Mouse (Mus musculus): ENCODE data around the gene D630039A03Rik. TPM values are rescaled to one million over a fixed set of nuclear protein-coding genes. Genes with fewer than 3 reads are reported as not detected.

D630039A03Rik gene
- polyA plus RNA-seq, 1 experiment from 2014 or later: 1.7 TPM

GRCm38 (mm10) chr4:57884511-57884910 is 31.6 kb downstream of the D630039A03Rik start:
- no peaks in the 10 kb centered on the region for H3K27me3 ChIP-seq (ENCODE audit: insufficient read depth, low read length)
- no peak overlapping the region for H3K4me3 ChIP-seq (ENCODE audit: low read length)
- H3K4me1 ChIP-seq (ENCODE audit: insufficient read depth, low read length): peaks cover 18% of the 10 kb centered on the region
- no peaks in the 10 kb centered on the region for H3K9me3 ChIP-seq (ENCODE audit: low read length)
- WGBS: 77% methylated on average over 3 of the region's 3 CpGs
- no peak overlapping the region for H3K4me2 ChIP-seq (replicated peaks; ENCODE audit: low read depth, low read length)
- ATAC-seq (ENCODE audit: low FRiP score, low TSS enrichment): no peak
- no peak overlapping the region for H3K9ac ChIP-seq (replicated peaks; ENCODE audit: low read length)
- H3K36me3 ChIP-seq (ENCODE audit: insufficient read depth, low read length): no peaks in the 10 kb centered on the region
- no peak overlapping the region for H3K27ac ChIP-seq (ENCODE audit: low read length)

DNA sequence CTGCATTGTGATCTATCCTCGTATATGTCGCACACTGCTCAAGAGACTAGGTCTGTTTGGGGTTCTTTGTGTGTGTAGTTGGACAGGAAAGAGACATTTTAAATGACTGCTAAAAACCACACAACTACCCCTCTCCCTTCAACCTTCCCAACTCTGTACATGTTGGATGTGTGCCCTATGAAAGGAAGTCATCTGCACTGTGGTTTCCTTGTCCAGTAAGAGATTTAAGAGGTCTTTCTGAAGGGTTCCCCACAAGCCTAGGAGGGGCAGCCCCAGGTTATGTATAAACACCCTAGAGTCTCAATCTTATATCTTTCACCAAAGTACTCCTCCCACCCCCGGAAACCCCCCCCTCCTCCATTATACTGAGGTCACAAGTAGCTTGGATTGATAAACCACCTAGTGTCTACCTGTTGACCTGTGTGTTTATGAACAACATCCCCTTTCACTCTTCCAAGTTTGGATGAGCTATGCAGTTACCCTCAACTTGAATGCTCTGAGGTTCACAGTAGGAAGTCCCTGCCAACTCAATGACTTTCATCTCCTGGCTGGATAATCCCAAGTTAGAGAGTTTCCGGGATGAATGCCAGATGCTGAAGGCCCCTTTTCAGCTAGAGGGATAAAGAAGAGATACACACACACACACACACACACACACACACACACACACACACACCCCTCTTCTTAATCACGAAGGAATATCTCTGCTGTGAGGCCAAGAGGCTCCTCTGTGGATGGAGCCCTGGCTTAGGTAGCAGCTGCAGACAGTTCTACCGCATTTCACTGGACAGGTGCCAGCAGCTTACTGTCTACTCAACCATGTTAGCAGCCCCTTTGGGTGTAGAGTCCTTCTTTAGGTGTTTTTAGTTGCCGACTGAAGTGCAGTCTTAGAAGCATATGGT is 32.3 kb downstream of the D630039A03Rik start:
- Histone ChIP-seq H3K4me2 (replicated peaks; ENCODE audit: low read depth, low read length) (no peak overlapping the region), H3K9me3 (ENCODE audit: low read length) (no peaks in the 10 kb centered on the region), H3K36me3 (ENCODE audit: insufficient read depth, low read length) (no peaks in the 10 kb centered on the region), H3K4me1 (ENCODE audit: insufficient read depth, low read length) (peaks cover 18% of the 10 kb centered on the region), H3K9ac (replicated peaks; ENCODE audit: low read length) (no peak overlapping the region), H3K27ac (ENCODE audit: low read length) (no peak overlapping the region), H3K27me3 (ENCODE audit: insufficient read depth, low read length) (no peaks in the 10 kb centered on the region), H3K4me3 (ENCODE audit: low read length) (no peak overlapping the region)
- no peak for ATAC-seq (ENCODE audit: low FRiP score, low TSS enrichment)
- 64% methylated on average over 7 of the region's 7 CpGs for WGBS

- Histone ChIP-seq H3K36me3 (ENCODE audit: insufficient read depth, low read length) (no peaks in the 10 kb centered on the region), H3K4me2 (replicated peaks; ENCODE audit: low read depth, low read length) (no peak overlapping the region), H3K27me3 (ENCODE audit: insufficient read depth, low read length) (no peaks in the 10 kb centered on the region), H3K4me3 (ENCODE audit: low read length) (no peak overlapping the region), H3K9me3 (ENCODE audit: low read length) (no peaks in the 10 kb centered on the region), H3K9ac (replicated peaks; ENCODE audit: low read length) (no peak overlapping the region), H3K4me1 (ENCODE audit: insufficient read depth, low read length) (peaks cover 12% of the 10 kb centered on the region), H3K27ac (ENCODE audit: low read length) (no peak overlapping the region)
- 13% methylated on average over 6 of the region's 6 CpGs for WGBS
- peak; percentile 63; the same call in 1 of the 2 replicates for ATAC-seq (ENCODE audit: low FRiP score, low TSS enrichment)
Measured at GRCm38 (mm10) chr4:57879804-57880357, 36.2 kb downstream of the D630039A03Rik start.

DNA sequence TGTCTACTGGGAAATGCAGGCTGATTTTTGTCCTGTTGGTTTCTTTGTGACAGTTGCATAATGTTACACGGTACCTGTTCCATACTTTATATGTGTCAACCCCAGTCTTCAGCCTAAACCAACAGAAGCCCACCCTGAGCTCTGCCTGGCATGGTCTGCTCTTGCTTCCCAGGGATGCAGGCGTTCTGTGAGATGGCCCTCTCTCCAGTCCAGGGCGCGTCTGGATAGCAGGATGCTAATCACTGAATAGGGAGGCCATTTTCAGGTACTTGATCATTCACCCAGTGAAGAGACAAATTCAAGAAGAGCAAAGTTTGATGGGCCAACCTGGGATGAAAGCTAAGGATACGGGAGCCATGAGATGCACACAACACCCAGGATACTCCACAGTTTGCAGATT is 37.0 kb downstream of the D630039A03Rik start:
- Histone ChIP-seq H3K27me3 (ENCODE audit: insufficient read depth, low read length) (no peaks in the 10 kb centered on the region), H3K27ac (ENCODE audit: low read length) (no peak overlapping the region), H3K4me3 (ENCODE audit: low read length) (no peak overlapping the region), H3K9me3 (ENCODE audit: low read length) (no peaks in the 10 kb centered on the region), H3K4me2 (replicated peaks; ENCODE audit: low read depth, low read length) (no peak overlapping the region), H3K9ac (replicated peaks; ENCODE audit: low read length) (no peak overlapping the region), H3K36me3 (ENCODE audit: insufficient read depth, low read length) (no peaks in the 10 kb centered on the region), H3K4me1 (ENCODE audit: insufficient read depth, low read length) (peaks cover 9% of the 10 kb centered on the region)
- 97% methylated on average over 5 of the region's 5 CpGs for WGBS
- ATAC-seq (ENCODE audit: low FRiP score, low TSS enrichment): no peak

GRCm38 (mm10) chr4:57867454-57867853 is 48.6 kb downstream of the D630039A03Rik start:
- H3K36me3 ChIP-seq (ENCODE audit: insufficient read depth, low read length): no peaks in the 10 kb centered on the region
- no peak overlapping the region for H3K9ac ChIP-seq (replicated peaks; ENCODE audit: low read length)
- peaks cover 25% of the 10 kb centered on the region for H3K4me1 ChIP-seq (ENCODE audit: insufficient read depth, low read length)
- no peak for ATAC-seq (ENCODE audit: low FRiP score, low TSS enrichment)
- no peak overlapping the region for H3K4me2 ChIP-seq (replicated peaks; ENCODE audit: low read depth, low read length)
- WGBS: 48% methylated on average over 10 of the region's 10 CpGs
- H3K27me3 ChIP-seq (ENCODE audit: insufficient read depth, low read length): no peaks in the 10 kb centered on the region
- H3K27ac ChIP-seq (ENCODE audit: low read length): no peak overlapping the region
- H3K4me3 ChIP-seq (ENCODE audit: low read length): no peak overlapping the region
- no peaks in the 10 kb centered on the region for H3K9me3 ChIP-seq (ENCODE audit: low read length)

DNA sequence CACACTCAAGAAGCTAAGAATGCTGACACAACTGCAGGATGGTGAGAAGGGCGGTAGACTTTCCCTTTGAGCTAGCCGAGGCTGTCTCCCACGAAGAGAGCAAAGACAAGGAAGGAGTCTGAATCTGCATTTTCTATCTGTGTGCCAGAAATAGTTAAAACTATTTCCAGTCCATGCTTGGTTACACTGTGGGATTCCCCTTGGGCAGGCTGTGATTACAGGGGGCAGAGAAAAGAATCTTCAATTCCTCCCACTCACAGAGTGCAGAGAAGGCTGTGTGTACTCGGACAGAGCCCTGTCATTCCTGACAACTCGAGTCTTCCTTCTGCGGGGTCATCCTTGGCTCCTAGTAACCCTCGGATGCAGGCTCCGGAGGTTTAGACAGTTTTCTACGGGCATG is 49.1 kb downstream of the D630039A03Rik start:
- 45% methylated on average over 9 of the region's 9 CpGs for WGBS
- Histone ChIP-seq H3K27ac (ENCODE audit: low read length) (no peak overlapping the region), H3K27me3 (ENCODE audit: insufficient read depth, low read length) (no peaks in the 10 kb centered on the region), H3K4me3 (ENCODE audit: low read length) (no peak overlapping the region), H3K4me2 (replicated peaks; ENCODE audit: low read depth, low read length) (no peak overlapping the region), H3K9me3 (ENCODE audit: low read length) (no peaks in the 10 kb centered on the region), H3K9ac (replicated peaks; ENCODE audit: low read length) (no peak overlapping the region), H3K4me1 (ENCODE audit: insufficient read depth, low read length) (peaks cover 30% of the 10 kb centered on the region), H3K36me3 (ENCODE audit: insufficient read depth, low read length) (no peaks in the 10 kb centered on the region)
- ATAC-seq (ENCODE audit: low FRiP score, low TSS enrichment): 0 out of 2 replicates have a peak, but pooled peaks have one; percentile 54

GRCm38 (mm10) chr4:57866088-57866487 is 50.0 kb downstream of the D630039A03Rik start:
- Histone ChIP-seq H3K27me3 (ENCODE audit: insufficient read depth, low read length) (no peaks in the 10 kb centered on the region), H3K4me1 (ENCODE audit: insufficient read depth, low read length) (peaks cover 37% of the 10 kb centered on the region), H3K9me3 (ENCODE audit: low read length) (no peaks in the 10 kb centered on the region), H3K4me3 (ENCODE audit: low read length) (no peak overlapping the region), H3K36me3 (ENCODE audit: insufficient read depth, low read length) (no peaks in the 10 kb centered on the region), H3K27ac (ENCODE audit: low read length) (no peak overlapping the region), H3K9ac (replicated peaks; ENCODE audit: low read length) (no peak overlapping the region), H3K4me2 (replicated peaks; ENCODE audit: low read depth, low read length) (no peak overlapping the region)
- 19% methylated on average over 2 of the region's 2 CpGs for WGBS
- ATAC-seq (ENCODE audit: low FRiP score, low TSS enrichment): peak; percentile 55; the same call in 1 of the 2 replicates

GRCm38 (mm10) chr4:57862269-57862986 is 53.7 kb downstream of the D630039A03Rik start:
- no peak overlapping the region for H3K4me3 ChIP-seq (ENCODE audit: low read length)
- peaks cover 7% of the 10 kb centered on the region for H3K36me3 ChIP-seq (ENCODE audit: insufficient read depth, low read length)
- WGBS: 33% methylated on average over 9 of the region's 9 CpGs
- no peak overlapping the region for H3K4me2 ChIP-seq (replicated peaks; ENCODE audit: low read depth, low read length)
- peak overlapping the region; percentile 74 for H3K27ac ChIP-seq (ENCODE audit: low read length)
- no peaks in the 10 kb centered on the region for H3K27me3 ChIP-seq (ENCODE audit: insufficient read depth, low read length)
- H3K4me1 ChIP-seq (ENCODE audit: insufficient read depth, low read length): peaks cover 41% of the 10 kb centered on the region
- H3K9me3 ChIP-seq (ENCODE audit: low read length): no peaks in the 10 kb centered on the region
- H3K9ac ChIP-seq (replicated peaks; ENCODE audit: low read length): no peak overlapping the region
- ATAC-seq (ENCODE audit: low FRiP score, low TSS enrichment): peak; percentile 53; the same call in 1 of the 2 replicates

DNA sequence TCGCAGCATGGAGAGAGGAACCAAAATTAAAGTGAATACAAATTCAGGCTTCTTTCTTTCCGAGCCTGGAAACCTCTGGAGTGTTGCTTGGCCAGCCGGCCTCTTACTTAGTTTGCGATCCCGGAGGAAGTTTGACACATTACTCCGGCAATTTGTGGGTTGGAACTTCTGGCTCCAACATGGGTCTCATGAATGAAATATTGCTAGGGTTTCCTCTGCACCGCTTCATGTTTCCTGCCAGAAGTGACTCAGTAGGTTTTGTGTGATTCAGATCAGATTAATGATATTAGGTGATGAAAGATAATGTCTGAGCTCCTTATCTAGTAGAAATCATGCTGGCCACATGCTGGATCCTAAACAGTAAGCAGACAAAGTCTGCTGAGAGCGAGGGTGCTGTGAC is 54.2 kb downstream of the D630039A03Rik start:
- no peak; the same call in 1 of the 2 replicates for ATAC-seq (ENCODE audit: low FRiP score, low TSS enrichment)
- Histone ChIP-seq H3K4me2 (replicated peaks; ENCODE audit: low read depth, low read length) (no peak overlapping the region), H3K27ac (ENCODE audit: low read length) (peak overlapping the region; percentile 74)

More for the DNA sequence above, 54.2 kb downstream of the D630039A03Rik start:
- no peaks in the 10 kb centered on the region for H3K27me3 ChIP-seq (ENCODE audit: insufficient read depth, low read length)
- no peak overlapping the region for H3K4me3 ChIP-seq (ENCODE audit: low read length)
- H3K4me1 ChIP-seq (ENCODE audit: insufficient read depth, low read length): peaks cover 36% of the 10 kb centered on the region
- peaks cover 13% of the 10 kb centered on the region for H3K36me3 ChIP-seq (ENCODE audit: insufficient read depth, low read length)
- H3K9me3 ChIP-seq (ENCODE audit: low read length): no peaks in the 10 kb centered on the region
- H3K9ac ChIP-seq (replicated peaks; ENCODE audit: low read length): no peak overlapping the region
- 27% methylated on average over 8 of the region's 8 CpGs for WGBS

Data from kidney, embryonic 16.5 days (tissue).